Mouse (Mus musculus) induced T-regulatory cell, adult 2 months (primary cell): ENCODE measurements around the gene Fam89b.

Experiments used
- DNase-seq: peaks from one replicate; pipeline ENCODE4 v3.0.0-alpha.2; 2012; ENCODE audit warnings: low read depth

Fam89b gene

DNA sequence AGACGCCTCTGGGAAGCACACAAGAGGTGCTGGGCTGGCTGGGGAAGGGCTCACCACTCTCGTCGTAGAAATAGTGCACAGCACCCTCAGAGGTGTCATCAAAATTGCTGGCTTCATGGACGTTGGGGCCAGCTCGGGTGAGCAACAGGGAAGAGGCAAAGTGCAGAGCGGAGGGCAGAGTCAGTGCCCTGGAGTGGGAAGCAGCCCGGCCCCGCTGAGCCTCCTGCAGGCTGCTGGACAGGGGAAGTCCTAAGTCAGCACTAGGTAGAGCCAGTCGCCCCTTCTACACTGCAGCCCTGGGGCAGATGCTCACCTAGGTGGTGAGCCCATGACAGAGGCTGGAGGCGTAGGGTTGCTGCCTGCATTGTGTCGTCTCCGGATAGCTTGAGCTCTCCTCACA is 45.2 kb downstream of the Fam89b start:
- DNase-seq, result no peak

DNA sequence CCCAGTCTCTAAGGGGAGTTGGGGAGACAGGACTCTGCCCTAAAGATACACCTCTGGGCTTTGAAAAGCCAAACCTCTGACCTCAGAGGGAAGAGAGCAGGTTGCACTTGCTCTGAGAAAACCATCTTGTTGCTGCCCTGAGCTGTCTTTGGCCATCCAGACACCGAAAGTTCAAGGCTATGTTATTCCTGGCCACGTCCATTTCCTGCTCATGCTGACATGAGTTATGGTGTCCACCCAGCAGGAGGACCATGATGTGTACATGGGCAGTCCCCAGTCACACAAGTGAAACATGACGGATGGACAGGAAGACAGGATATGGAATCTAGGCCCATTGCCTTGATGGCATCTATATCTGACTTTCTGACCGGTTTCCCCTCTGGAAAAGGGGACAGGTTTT is 49.0 kb downstream of the Fam89b start:
- DNase-seq, result no peak
